Mouse (Mus musculus): ENCODE results near the gene Poglut1.

Poglut1 gene

GRCm38 (mm10) chr16:38475681-38476311 is 74.3 kb downstream of the Poglut1 start:
- CTCF ChIA-PET = interaction anchor here (0.6 kb wide), 1 partner anchor 384 kb away, joined by 4 read pairs; no protein-coding TSS in a partner anchor
